Mouse (Mus musculus) embryonic facial prominence, embryonic 14.5 days (tissue): Measurements from ENCODE around the gene Pnmal2. TPM values are rescaled to one million over a fixed set of nuclear protein-coding genes. Genes with fewer than 3 reads are reported as not detected.

Experiments
- ATAC-seq: fragments of 200-750 bp; cut with Nextera tagmentation; 2 replicates; pipeline ENCODE4 v1.8.0; 2017; ENCODE audit warnings: low read depth, moderate number of reproducible peaks, moderate TSS enrichment
- DNase-seq: peaks from one replicate; pipeline ENCODE4 v3.0.0-alpha.2; 2015; ENCODE audit warnings: low spot score
- H3K27ac ChIP-seq: fragments of 300-500 bp; sonication (generic); replicated peaks from 2 replicates; pipeline ENCODE4 v1.5.1; 2014; ENCODE audit warnings: low read depth, mild to moderate bottlenecking, low read length, moderate library complexity
- H3K27me3 ChIP-seq: fragments of 300-500 bp; sonication (generic); replicated peaks from 2 replicates; pipeline ENCODE4 v1.6.1; 2014; ENCODE audit warnings: low read length; ENCODE audit not compliant: control insufficient read depth, insufficient read depth
- H3K36me3 ChIP-seq: fragments of 300-500 bp; sonication (generic); 2 replicates; pipeline ENCODE4 v1.6.1; 2014; ENCODE audit warnings: low read length, mixed read lengths; ENCODE audit not compliant: control insufficient read depth, insufficient read depth
- H3K4me1 ChIP-seq: fragments of 300-500 bp; sonication (generic); 2 replicates; pipeline ENCODE4 v1.6.1; 2014; ENCODE audit warnings: antibody characterized with exemption, low read length; ENCODE audit not compliant: control insufficient read depth, insufficient read depth
- H3K4me2 ChIP-seq: fragments of 300-500 bp; sonication (generic); 2 replicates; pipeline ENCODE4 v1.6.1; 2014; ENCODE audit warnings: low read depth, mild to moderate bottlenecking, low read length, moderate library complexity, mixed read lengths
- H3K4me3 ChIP-seq: fragments of 300-500 bp; sonication (generic); 2 replicates; pipeline ENCODE4 v1.5.1; 2014; ENCODE audit warnings: low read depth, mild to moderate bottlenecking, low read length
- H3K9ac ChIP-seq: fragments of 300-500 bp; sonication (generic); 2 replicates; pipeline ENCODE4 v1.6.1; 2014; ENCODE audit warnings: low read depth, mild to moderate bottlenecking, low read length, moderate library complexity, mixed read lengths
- H3K9me3 ChIP-seq: fragments of 300-500 bp; sonication (generic); 2 replicates; pipeline ENCODE4 v1.6.1; 2016; ENCODE audit warnings: low read length; ENCODE audit not compliant: control insufficient read depth
- WGBS: fragments of 180-500 bp; shearing (Covaris S2); extraction: QIAGEN DNeasy Blood & Tissue Kit; methylation state at CpG from one replicate; pipeline ENCODE4 v1.1.7; 2014; 5-methylcytosine and 5-hydroxymethylcytosine counted together
- polyA plus RNA-seq: library from polyadenylated mRNA; unstranded; fragments of >200 nt; fragmentation: Nextera tagmentation; extraction: Ambion mirVana; gene quantifications from 2 replicates; pipeline ENCODE4 v1.2.1, GENCODE M21; 2014

Pnmal2 gene
- polyA plus RNA-seq, 1 experiment from 2014 or later: 20.9 TPM

GRCm38 (mm10) chr7:16906889-16907559, 37.5 kb upstream of the Pnmal2 start:
- Histone ChIP-seq H3K4me1 (peaks cover 10% of the 10 kb centered on the region), H3K9ac (no peak overlapping the region), H3K27ac (no peak overlapping the region), H3K36me3 (no peaks in the 10 kb centered on the region), H3K4me3 (no peak overlapping the region), H3K4me2 (no peak overlapping the region), H3K27me3 (no peaks in the 10 kb centered on the region), H3K9me3 (no peaks in the 10 kb centered on the region)
- 92% methylated on average over 34 of the region's 41 CpGs for WGBS
- ATAC-seq: no peak
- DNase-seq: no peak

GRCm38 (mm10) chr7:16907842-16908241, 36.6 kb upstream of the Pnmal2 start:
- DNase-seq (no peak), ATAC-seq (no peak)
- H3K27me3 ChIP-seq: no peaks in the 10 kb centered on the region
- no peaks in the 10 kb centered on the region for H3K36me3 ChIP-seq
- 61% methylated on average over 7 of the region's 7 CpGs for WGBS
- H3K4me1 ChIP-seq: peaks cover 10% of the 10 kb centered on the region
- H3K4me2 ChIP-seq: no peak overlapping the region
- H3K4me3 ChIP-seq: no peak overlapping the region
- H3K9ac ChIP-seq: peak overlapping the region; percentile 22; the same call in 1 of the 2 replicates
- H3K9me3 ChIP-seq: no peaks in the 10 kb centered on the region
- H3K27ac ChIP-seq: no peak overlapping the region

GRCm38 (mm10) chr7:16908367-16908766, 36.1 kb upstream of the Pnmal2 start:
- Histone ChIP-seq H3K4me1 (peaks cover 10% of the 10 kb centered on the region), H3K4me3 (no peak overlapping the region), H3K27ac (no peak overlapping the region), H3K4me2 (no peak overlapping the region), H3K36me3 (no peaks in the 10 kb centered on the region), H3K27me3 (no peaks in the 10 kb centered on the region), H3K9ac (peak overlapping the region; percentile 22; the same call in 1 of the 2 replicates), H3K9me3 (no peaks in the 10 kb centered on the region)
- no peak for DNase-seq
- WGBS: 30% methylated on average over 5 of the region's 11 CpGs
- ATAC-seq: no peak

GRCm38 (mm10) chr7:16908859-16909258, 35.6 kb upstream of the Pnmal2 start:
- Histone ChIP-seq H3K9ac (no peak overlapping the region), H3K27ac (no peak overlapping the region), H3K36me3 (no peaks in the 10 kb centered on the region), H3K4me2 (no peak overlapping the region), H3K4me3 (no peak overlapping the region), H3K27me3 (no peaks in the 10 kb centered on the region), H3K9me3 (no peaks in the 10 kb centered on the region), H3K4me1 (peaks cover 10% of the 10 kb centered on the region)
- 60% methylated on average over 10 of the region's 11 CpGs for WGBS
- no peak for DNase-seq
- no peak for ATAC-seq

GRCm38 (mm10) chr7:16909909-16910308, 34.6 kb upstream of the Pnmal2 start:
- Histone ChIP-seq H3K4me3 (no peak overlapping the region), H3K36me3 (peaks cover 9% of the 10 kb centered on the region), H3K4me1 (peaks cover 10% of the 10 kb centered on the region), H3K9me3 (no peaks in the 10 kb centered on the region), H3K9ac (peak overlapping the region; percentile 37; the same call in 1 of the 2 replicates), H3K27ac (no peak overlapping the region), H3K4me2 (no peak overlapping the region), H3K27me3 (no peaks in the 10 kb centered on the region)
- DNase-seq (no peak), ATAC-seq (no peak)
- WGBS: 42% methylated on average over 10 of the region's 10 CpGs

- Histone ChIP-seq H3K36me3 (peaks cover 28% of the 10 kb centered on the region), H3K9ac (no peak overlapping the region), H3K4me1 (no peaks in the 10 kb centered on the region; the same call in 1 of the 2 replicates), H3K4me2 (no peak overlapping the region), H3K27ac (no peak overlapping the region), H3K4me3 (no peak overlapping the region), H3K9me3 (no peaks in the 10 kb centered on the region), H3K27me3 (no peaks in the 10 kb centered on the region)
- DNase-seq (no peak), ATAC-seq (no peak)
- WGBS: 95% methylated on average over 3 of the region's 3 CpGs
These were observed 32.6 kb upstream of the Pnmal2 start for GRCm38 (mm10) chr7:16911904-16912303.

GRCm38 (mm10) chr7:16912360-16912759, 32.1 kb upstream of the Pnmal2 start:
- Histone ChIP-seq H3K36me3 (peaks cover 33% of the 10 kb centered on the region), H3K9me3 (no peaks in the 10 kb centered on the region), H3K9ac (no peak overlapping the region), H3K4me1 (no peaks in the 10 kb centered on the region; the same call in 1 of the 2 replicates), H3K4me2 (no peak overlapping the region), H3K27ac (no peak overlapping the region), H3K4me3 (no peak overlapping the region), H3K27me3 (no peaks in the 10 kb centered on the region)
- DNase-seq (no peak), ATAC-seq (no peak)
- 54% methylated on average over 6 of the region's 6 CpGs for WGBS

GRCm38 (mm10) chr7:16913806-16914452, 30.6 kb upstream of the Pnmal2 start:
- 35% methylated on average over 10 of the region's 10 CpGs for WGBS
- H3K4me3 ChIP-seq: no peak overlapping the region
- no peaks in the 10 kb centered on the region for H3K27me3 ChIP-seq
- H3K27ac ChIP-seq: no peak overlapping the region
- no peak overlapping the region; the same call in 1 of the 2 replicates for H3K9ac ChIP-seq
- H3K36me3 ChIP-seq: peaks cover 49% of the 10 kb centered on the region
- DNase-seq (peak; percentile 80), ATAC-seq (peak; percentile 73)
- H3K4me2 ChIP-seq: no peak overlapping the region
- no peaks in the 10 kb centered on the region for H3K9me3 ChIP-seq
- no peaks in the 10 kb centered on the region; the same call in 1 of the 2 replicates for H3K4me1 ChIP-seq
